Mouse (Mus musculus): ENCODE data around the gene Dysf.

The Dysf gene

DNA sequence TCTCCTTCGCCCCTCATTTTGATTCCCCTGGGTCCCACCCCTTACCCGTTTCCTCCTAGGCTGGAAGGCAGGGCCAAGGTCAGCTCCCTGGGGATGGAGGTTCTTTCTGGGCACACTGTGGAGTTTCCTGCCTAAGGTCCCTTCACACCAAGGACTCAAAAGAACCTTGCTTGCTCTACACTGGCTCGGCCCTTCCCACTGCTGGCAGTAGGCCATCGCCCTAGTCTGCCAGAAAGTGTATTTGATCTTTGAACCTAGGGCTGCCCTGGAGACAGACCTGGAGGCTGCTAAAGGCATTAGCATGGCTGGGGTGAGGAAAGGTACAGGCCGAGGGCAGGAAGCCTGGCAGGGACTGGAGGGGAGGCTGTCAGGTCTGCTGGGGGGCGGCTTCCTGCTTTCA, 225.4 kb downstream of the Dysf start:
- peak; percentile 39 to 47 for DNase-seq

DNA sequence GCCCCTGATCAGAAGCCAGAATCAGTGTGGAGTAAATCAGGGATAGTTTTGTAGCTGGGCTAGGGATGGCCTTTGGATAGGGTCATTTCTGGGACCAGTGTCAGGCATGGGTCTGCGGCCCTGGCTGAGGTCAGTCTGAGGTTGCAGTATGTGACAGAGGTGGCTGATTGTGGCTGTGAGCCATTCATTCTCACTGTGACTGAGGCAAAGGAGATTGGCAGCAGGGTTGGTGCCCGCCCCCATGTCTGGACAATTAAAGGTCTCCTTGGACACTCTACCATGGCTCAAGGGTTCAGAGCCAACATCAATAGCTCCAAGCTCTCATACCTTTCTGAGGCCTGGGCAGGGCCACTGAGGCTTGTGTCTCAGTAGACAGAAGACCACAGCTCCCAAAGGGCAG, 227.0 kb downstream of the Dysf start:
- DNase-seq = no peak

DNA sequence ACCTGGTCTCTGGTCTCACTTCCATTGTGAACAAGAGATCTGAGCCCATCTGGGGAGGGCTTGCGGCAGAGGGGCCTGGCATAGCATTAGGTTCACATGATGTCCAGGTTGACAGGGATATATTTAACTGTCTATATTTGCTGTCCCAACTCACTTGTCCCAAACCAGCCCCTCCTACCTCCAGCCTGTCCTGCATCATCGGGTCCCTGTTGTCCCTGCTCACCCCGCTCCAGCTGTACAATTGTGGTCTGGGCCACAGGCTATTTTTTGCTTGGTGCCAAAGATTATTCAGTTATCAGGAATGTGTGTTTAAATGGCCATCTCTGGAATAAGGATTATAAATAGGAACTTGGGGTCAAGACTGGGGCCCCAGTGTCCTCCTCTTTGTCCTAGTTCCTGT, 235.0 kb downstream of the Dysf start:
- DNase-seq = no peak

DNA sequence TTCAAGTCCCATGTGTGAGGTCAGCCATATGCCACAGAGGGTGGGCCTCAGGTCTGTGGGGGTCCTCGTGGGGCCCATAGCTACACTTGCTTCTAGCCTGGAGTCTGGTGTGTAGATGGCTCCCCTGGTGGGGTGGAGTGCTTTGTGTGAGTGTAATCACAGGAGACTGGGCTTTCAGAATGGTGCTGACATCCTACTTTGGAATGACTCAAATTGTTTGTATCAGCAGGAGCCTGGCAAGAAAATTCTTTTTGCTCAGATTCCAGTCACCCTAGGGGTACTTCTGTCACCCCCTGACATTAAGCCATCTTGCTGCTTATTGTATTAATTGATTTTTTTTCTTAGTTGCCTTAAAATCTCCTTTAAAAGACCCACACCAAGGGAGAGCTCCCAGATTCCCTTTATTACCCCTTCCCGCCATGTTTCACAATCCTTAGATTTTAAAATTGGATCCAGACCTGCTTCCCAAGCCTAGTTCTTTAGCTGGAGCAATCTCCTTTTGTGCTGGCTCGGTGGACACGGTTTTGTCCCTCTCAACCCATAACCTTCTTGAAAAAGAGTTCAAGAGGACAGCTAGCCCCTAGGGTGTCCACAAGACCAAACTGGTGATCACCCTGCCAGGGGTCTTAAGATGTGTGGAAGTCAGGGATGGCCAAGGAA, 237.8 kb downstream of the Dysf start:
- no peak for DNase-seq

DNA sequence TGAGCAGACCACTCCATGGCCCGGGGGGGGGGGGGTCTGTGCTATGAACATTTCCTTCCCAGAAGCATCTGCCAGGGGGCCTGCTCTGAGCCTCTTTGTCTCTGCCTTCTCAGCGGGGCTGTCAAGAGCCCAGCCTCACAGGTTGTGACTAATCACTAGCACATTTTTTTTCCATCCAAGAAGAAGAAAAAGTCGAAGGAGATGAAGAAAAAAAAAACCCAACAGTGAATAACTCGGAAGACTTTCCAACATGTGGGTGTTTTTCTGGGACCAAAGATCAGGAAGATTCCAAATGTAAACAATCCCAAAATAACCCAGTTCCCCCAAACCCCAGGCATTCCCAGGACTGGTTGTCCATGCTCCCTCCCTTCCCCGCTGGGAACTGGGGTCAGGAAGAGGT, 238.6 kb downstream of the Dysf start:
- no peak for DNase-seq
